12 mouse cellular contexts compared by ENCODE assay signal in genomic region chr17:79598596-79599577, GRCm38 (mm10). TPM values are rescaled to one million over a fixed set of nuclear protein-coding genes. Genes with fewer than 3 reads are reported as not detected.
A peak's percentile ranks its signal among the peaks of the same experiment; 100 is the strongest.
DNase-seq lines count a peak whose midpoint lies in the region; ATAC-seq and TF ChIP-seq lines count a peak whose summit lies in the region.
"Had no signal": no experiment of that assay in that cellular context is flagged by ENCODE, and none has a peak within 500 bp of the region (broad histone marks: within the 10 kb centered on the region; RNA-seq: fewer than 3 reads in every experiment).

No protein-coding gene starts in this region.

- no peak overlapping the region for H3K27ac ChIP-seq in forebrain, embryonic 11.5 days (ENCODE audit: low read depth, low read length)
- H3K27ac ChIP-seq in forebrain, embryonic 13.5 days = no peak overlapping the region
- no peak overlapping the region for H3K27ac ChIP-seq in lung, embryonic 16.5 days (ENCODE audit: low read length)
- H3K27ac ChIP-seq in stomach, postnatal 0 days (replicated peaks) = no peak overlapping the region
- H3K27ac ChIP-seq in heart, embryonic 12.5 days (ENCODE audit: poor library complexity, severe bottlenecking) = no peak overlapping the region

- no peaks in the 10 kb centered on the region for H3K36me3 ChIP-seq in forebrain, embryonic 11.5 days (ENCODE audit: control insufficient read depth, insufficient read depth, low read length)
- H3K36me3 ChIP-seq in forebrain, embryonic 13.5 days (ENCODE audit: poor library complexity, severe bottlenecking) = no peaks in the 10 kb centered on the region
- H3K36me3 ChIP-seq in lung, embryonic 16.5 days (ENCODE audit: control insufficient read depth, insufficient read depth, low read length) = no peaks in the 10 kb centered on the region
- H3K36me3 ChIP-seq in stomach, postnatal 0 days (ENCODE audit: control insufficient read depth, insufficient read depth, low read length) = no peaks in the 10 kb centered on the region
- no peaks in the 10 kb centered on the region for H3K36me3 ChIP-seq in heart, embryonic 12.5 days

- H3K9ac ChIP-seq in forebrain, embryonic 11.5 days (ENCODE audit: low read length) = no peak overlapping the region
- no peak overlapping the region for H3K9ac ChIP-seq in forebrain, embryonic 13.5 days
- no peak overlapping the region for H3K9ac ChIP-seq in lung, embryonic 16.5 days (ENCODE audit: low read length)
- H3K9ac ChIP-seq in stomach, postnatal 0 days (ENCODE audit: low read length) = no peak overlapping the region
- H3K9ac ChIP-seq in heart, embryonic 12.5 days = no peak overlapping the region

- DNase-seq in forebrain, embryonic 11.5 days (ENCODE audit: low spot score) = no peak
- no peak for DNase-seq in lung, postnatal 10 days
- peak; percentile 42 for DNase-seq in fat pad, adult 2 months (ENCODE audit: extremely low read depth, low read depth, low spot score)
- DNase-seq in stomach, postnatal 0 days (ENCODE audit: low spot score) = no peak
- DNase-seq in heart, postnatal 25 days (ENCODE audit: low spot score) = no peak
- DNase-seq: B cell, adult 2 months; thymus, postnatal 25 days had no signal

- H3K27me3 ChIP-seq in forebrain, embryonic 11.5 days (ENCODE audit: control insufficient read depth, insufficient read depth, low read length) = no peaks in the 10 kb centered on the region
- H3K27me3 ChIP-seq in forebrain, embryonic 13.5 days = no peaks in the 10 kb centered on the region
- no peaks in the 10 kb centered on the region for H3K27me3 ChIP-seq in lung, embryonic 16.5 days (ENCODE audit: control insufficient read depth, insufficient read depth, low read depth, low read length)
- no peaks in the 10 kb centered on the region for H3K27me3 ChIP-seq in stomach, postnatal 0 days (ENCODE audit: control insufficient read depth, insufficient read depth, low read length)
- H3K27me3 ChIP-seq in heart, embryonic 12.5 days (replicated peaks) = no peaks in the 10 kb centered on the region

- intact Hi-C loops in heart, postnatal 25 days (cut with DNase I) = no loop called here

- WGBS in forebrain, embryonic 11.5 days = 37% methylated on average over 8 of the region's 8 CpGs
- WGBS in forebrain, embryonic 13.5 days = 32% methylated on average over 8 of the region's 8 CpGs
- 18% methylated on average over 8 of the region's 8 CpGs for WGBS in lung, embryonic 16.5 days
- 15% methylated on average over 8 of the region's 8 CpGs for WGBS in stomach, postnatal 0 days
- WGBS in heart, embryonic 12.5 days = 41% methylated on average over 8 of the region's 8 CpGs

- no peak overlapping the region for H3K4me2 ChIP-seq in forebrain, embryonic 11.5 days (ENCODE audit: low read depth, low read length, severe bottlenecking)
- no peak overlapping the region for H3K4me2 ChIP-seq in forebrain, embryonic 13.5 days
- H3K4me2 ChIP-seq in lung, embryonic 16.5 days (ENCODE audit: low read depth, low read length) = no peak overlapping the region
- H3K4me2 ChIP-seq in stomach, postnatal 0 days (replicated peaks; ENCODE audit: low read depth) = no peak overlapping the region
- H3K4me2 ChIP-seq in heart, embryonic 12.5 days = no peak overlapping the region
- H3K4me2 ChIP-seq: heart, embryonic 11.5 days had no signal

- H3K4me1 ChIP-seq in forebrain, embryonic 11.5 days (replicated peaks; ENCODE audit: control insufficient read depth, insufficient read depth, low read length) = no peaks in the 10 kb centered on the region
- H3K4me1 ChIP-seq in forebrain, embryonic 13.5 days = peaks cover 10% of the 10 kb centered on the region
- H3K4me1 ChIP-seq in lung, embryonic 16.5 days (replicated peaks; ENCODE audit: control insufficient read depth, insufficient read depth, low read length) = peaks cover 11% of the 10 kb centered on the region
- H3K4me1 ChIP-seq in stomach, postnatal 0 days (replicated peaks; ENCODE audit: control insufficient read depth, insufficient read depth) = no peaks in the 10 kb centered on the region
- H3K4me1 ChIP-seq in heart, embryonic 12.5 days (replicated peaks) = peaks cover 13% of the 10 kb centered on the region

- H3K4me3 ChIP-seq in forebrain, embryonic 11.5 days (ENCODE audit: low read depth, low read length) = no peak overlapping the region
- no peak overlapping the region for H3K4me3 ChIP-seq in forebrain, embryonic 13.5 days
- H3K4me3 ChIP-seq in lung, embryonic 16.5 days (ENCODE audit: low read length) = no peak overlapping the region
- H3K4me3 ChIP-seq in stomach, postnatal 0 days (ENCODE audit: low read depth, low read length) = no peak overlapping the region
- no peak overlapping the region for H3K4me3 ChIP-seq in heart, embryonic 12.5 days

- TF ChIP-seq CTCF in stomach, postnatal 0 days (IDR thresholded peaks at IDR 0.05; ENCODE audit: low read depth) = no peak

- H3K9me3 ChIP-seq in forebrain, embryonic 11.5 days (ENCODE audit: control insufficient read depth, low read length) = no peaks in the 10 kb centered on the region
- H3K9me3 ChIP-seq in forebrain, embryonic 13.5 days (replicated peaks) = no peaks in the 10 kb centered on the region
- H3K9me3 ChIP-seq in lung, embryonic 16.5 days (ENCODE audit: control insufficient read depth, low read length) = no peaks in the 10 kb centered on the region
- no peaks in the 10 kb centered on the region for H3K9me3 ChIP-seq in stomach, postnatal 0 days (ENCODE audit: control insufficient read depth, low read length)
- H3K9me3 ChIP-seq in heart, embryonic 12.5 days (replicated peaks) = no peaks in the 10 kb centered on the region

- no peak for TF ChIP-seq EP300 in stomach, postnatal 0 days (optimal IDR thresholded peaks at IDR 0.05)

- ATAC-seq in forebrain, embryonic 11.5 days (replicated peaks; ENCODE audit: low FRiP score) = peak; percentile 66; the same call in 1 of the 2 replicates
- no peak for ATAC-seq in forebrain, embryonic 13.5 days
- peak; percentile 64; the same call in 1 of the 2 replicates for ATAC-seq in lung, embryonic 16.5 days (ENCODE audit: low read depth)
- ATAC-seq in stomach, postnatal 0 days (ENCODE audit: low FRiP score, low TSS enrichment) = peak; percentile 69; the same call in 1 of the 2 replicates
- ATAC-seq in heart, embryonic 12.5 days (ENCODE audit: insufficient number of reproducible peaks, low FRiP score) = no peak
- ATAC-seq: inflammation-experienced regulatory T-cells, adult 6 months had no signal

RNA-seq across cellular contexts. Expression of gene Rmdn2, which starts 12.8 kb away (rescaled TPM):
- 4.8 and 5.0 TPM in 2 replicates for polyA plus RNA-seq in forebrain, embryonic 11.5 days (2014; fragmentation: Nextera tagmentation; extraction: Ambion mirVana)
- polyA plus RNA-seq in forebrain, embryonic 13.5 days (2015; fragmentation: Nextera tagmentation; extraction: Ambion mirVana) = 4.4 and 6.0 TPM in 2 replicates
- polyA plus RNA-seq in lung, embryonic 16.5 days (2015; fragmentation: Nextera tagmentation; extraction: Ambion mirVana) = 31.4 and 33.6 TPM in 2 replicates
- 7.2 and 9.0 TPM in 2 replicates for polyA plus RNA-seq in stomach, postnatal 0 days (2015; fragmentation: Nextera tagmentation; extraction: Ambion mirVana)
- 10 to 100 TPM; 11.6 to 12.0 TPM for total RNA-seq in heart, postnatal 25 days (2021)
- polyA plus RNA-seq in heart, embryonic 12.5 days (2016; fragmentation: Nextera tagmentation; extraction: Ambion mirVana) = 17.7 and 18.6 TPM in 2 replicates

Comparison
In these comparisons a context has a peak if more than half of its experiments do, and no peak if none do; other contexts are left out.
1. ATAC-seq: peak in forebrain, embryonic 11.5 days (single experiment), lung, embryonic 16.5 days (single experiment) and stomach, postnatal 0 days (single experiment); none in forebrain, embryonic 13.5 days (single experiment) and heart, embryonic 12.5 days (single experiment).